Mouse (Mus musculus) lung, embryonic 16.5 days (tissue): ENCODE measurements around the gene Macrod2. TPM values are rescaled to one million over a fixed set of nuclear protein-coding genes. Genes with fewer than 3 reads are reported as not detected.

Experiments used
- ATAC-seq: fragments of 200-750 bp; cut with Nextera tagmentation; 2 replicates; pipeline ENCODE4 v1.8.0; 2017; ENCODE audit warnings: low read depth, mild to moderate bottlenecking, moderate library complexity
- H3K27ac ChIP-seq: fragments of 300-500 bp; sonication (generic); 2 replicates; pipeline ENCODE4 v1.5.1; 2014; ENCODE audit warnings: mild to moderate bottlenecking, control low read depth, low read length
- H3K27me3 ChIP-seq: fragments of 300-500 bp; sonication (generic); 2 replicates; pipeline ENCODE4 v1.6.1; 2014; ENCODE audit warnings: low read depth, low read length, mixed read lengths; ENCODE audit not compliant: control insufficient read depth, insufficient read depth
- H3K36me3 ChIP-seq: fragments of 300-500 bp; sonication (generic); 2 replicates; pipeline ENCODE4 v1.6.1; 2014; ENCODE audit warnings: low read length; ENCODE audit not compliant: control insufficient read depth, insufficient read depth
- H3K4me1 ChIP-seq: fragments of 300-500 bp; sonication (generic); replicated peaks from 2 replicates; pipeline ENCODE4 v1.6.1; 2014; ENCODE audit warnings: low read length, mixed read lengths; ENCODE audit not compliant: control insufficient read depth, insufficient read depth
- H3K4me2 ChIP-seq: fragments of 300-500 bp; sonication (generic); 2 replicates; pipeline ENCODE4 v1.6.1; 2014; ENCODE audit warnings: low read depth, low read length, control low read depth
- H3K4me3 ChIP-seq: fragments of 300-500 bp; sonication (generic); 2 replicates; pipeline ENCODE4 v1.5.1; 2014; ENCODE audit warnings: mild to moderate bottlenecking, low read length, control low read depth
- H3K9ac ChIP-seq: fragments of 300-500 bp; sonication (generic); 2 replicates; pipeline ENCODE4 v1.6.1; 2014; ENCODE audit warnings: low read length, control low read depth
- H3K9me3 ChIP-seq: fragments of 300-500 bp; sonication (generic); 2 replicates; pipeline ENCODE4 v1.6.1; 2016; ENCODE audit warnings: low read length; ENCODE audit not compliant: control insufficient read depth
- WGBS: fragments of 180-500 bp; shearing (Covaris S2); extraction: QIAGEN DNeasy Blood & Tissue Kit; methylation state at CpG from one replicate; pipeline ENCODE4 v1.1.7; 2014; 5-methylcytosine and 5-hydroxymethylcytosine counted together
- polyA plus RNA-seq: library from polyadenylated mRNA; unstranded; fragments of >200 nt; fragmentation: Nextera tagmentation; extraction: Ambion mirVana; gene quantifications from 2 replicates; pipeline ENCODE4 v1.2.1, GENCODE M21; 2015

Macrod2 gene
- polyA plus RNA-seq, 1 experiment from 2014 or later: 32.1 TPM

DNA sequence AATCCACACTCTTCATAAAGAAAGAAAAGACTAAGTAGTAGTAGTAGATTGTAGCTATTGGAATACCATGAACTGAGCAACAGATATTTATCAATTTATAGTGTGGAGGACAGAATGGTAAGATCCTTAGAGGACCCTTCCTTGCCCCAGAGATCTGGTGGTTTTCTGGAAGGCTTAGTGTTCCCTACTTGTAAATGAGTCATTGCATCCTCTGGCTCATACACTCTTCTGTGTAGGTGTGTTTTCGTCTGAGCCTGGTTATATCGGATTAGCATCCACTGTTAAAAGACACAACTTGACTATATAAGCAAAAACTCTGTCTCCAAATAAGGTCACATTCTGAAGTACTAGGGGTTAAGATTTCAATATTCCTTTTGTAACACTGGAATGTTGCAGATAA is 905.9 kb downstream of the Macrod2 start:
- Histone ChIP-seq H3K9me3 (no peaks in the 10 kb centered on the region), H3K4me2 (no peak overlapping the region), H3K27ac (no peak overlapping the region), H3K4me3 (no peak overlapping the region), H3K4me1 (no peaks in the 10 kb centered on the region), H3K9ac (no peak overlapping the region), H3K27me3 (no peaks in the 10 kb centered on the region), H3K36me3 (no peaks in the 10 kb centered on the region)
- 87% methylated on average over 2 of the region's 2 CpGs for WGBS
- no peak for ATAC-seq

DNA sequence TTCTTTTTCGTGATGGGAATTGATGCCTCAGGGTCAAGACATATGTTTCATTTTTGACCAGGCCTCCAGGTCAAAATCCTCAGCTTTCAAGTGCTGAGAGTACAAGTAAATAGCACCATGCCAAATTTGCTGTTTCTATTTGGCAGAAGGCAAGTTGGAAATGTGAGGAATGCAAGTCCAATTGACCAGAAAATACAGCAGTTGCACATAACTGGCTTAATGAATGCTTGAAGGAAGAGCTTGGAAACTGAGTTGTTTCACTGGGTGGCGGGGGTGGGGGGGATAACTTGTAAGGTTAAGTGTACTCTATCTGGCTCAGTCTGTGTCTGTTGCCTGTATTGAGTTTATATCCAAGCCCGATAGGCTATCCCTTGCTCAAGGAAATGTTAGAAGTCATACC is 913.3 kb downstream of the Macrod2 start:
- ATAC-seq: no peak
- WGBS: 80% methylated on average over 3 of the region's 3 CpGs
- Histone ChIP-seq H3K4me2 (no peak overlapping the region), H3K27me3 (no peaks in the 10 kb centered on the region), H3K9ac (no peak overlapping the region), H3K4me3 (no peak overlapping the region), H3K4me1 (no peaks in the 10 kb centered on the region), H3K9me3 (no peaks in the 10 kb centered on the region), H3K27ac (no peak overlapping the region), H3K36me3 (no peaks in the 10 kb centered on the region)

DNA sequence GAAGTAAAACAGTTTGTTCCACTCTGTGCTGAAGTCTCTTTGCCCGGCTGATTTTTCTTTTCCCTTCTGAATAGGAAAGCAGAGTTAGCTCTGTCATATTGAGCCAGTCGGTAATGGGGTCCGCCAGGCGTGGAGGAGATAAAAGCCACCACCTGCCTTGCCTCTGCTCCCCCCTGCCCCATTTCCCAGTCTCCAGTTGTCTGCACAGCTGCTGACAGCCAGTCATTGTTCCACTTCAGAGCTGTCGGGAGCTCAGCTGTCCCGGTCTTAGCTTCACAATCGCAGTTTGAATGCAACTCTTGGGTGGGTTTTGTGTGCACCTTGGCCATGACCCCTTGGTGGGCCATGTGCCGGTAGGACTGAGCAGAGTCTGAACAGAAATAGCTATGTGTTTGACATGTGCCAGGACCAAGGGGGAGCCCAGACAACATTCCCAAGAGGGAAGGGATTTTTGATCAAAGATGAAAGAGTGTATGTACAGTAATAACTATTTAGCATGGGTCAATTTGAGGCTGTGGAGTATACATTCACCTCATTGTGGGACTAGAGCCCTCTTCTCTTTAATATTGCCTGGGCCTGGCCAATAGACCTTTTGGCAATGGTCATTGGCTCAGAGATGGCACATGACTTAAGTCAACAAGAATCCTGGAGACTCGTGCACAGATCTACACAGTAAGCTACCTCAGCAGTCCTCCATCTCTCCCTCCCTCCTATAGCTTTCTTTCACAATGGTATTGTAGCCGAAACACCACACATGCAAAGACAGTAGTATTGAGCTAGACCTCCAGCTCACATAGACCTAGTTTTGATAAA is 917.2 kb downstream of the Macrod2 start:
- no peak for ATAC-seq
- no peaks in the 10 kb centered on the region for H3K27me3 ChIP-seq
- H3K36me3 ChIP-seq: no peaks in the 10 kb centered on the region
- H3K4me1 ChIP-seq: no peaks in the 10 kb centered on the region
- no peak overlapping the region for H3K4me2 ChIP-seq
- H3K9ac ChIP-seq: no peak overlapping the region
- H3K27ac ChIP-seq: no peak overlapping the region
- no peaks in the 10 kb centered on the region for H3K9me3 ChIP-seq
- WGBS: 60% methylated on average over 10 of the region's 10 CpGs
- no peak overlapping the region for H3K4me3 ChIP-seq

DNA sequence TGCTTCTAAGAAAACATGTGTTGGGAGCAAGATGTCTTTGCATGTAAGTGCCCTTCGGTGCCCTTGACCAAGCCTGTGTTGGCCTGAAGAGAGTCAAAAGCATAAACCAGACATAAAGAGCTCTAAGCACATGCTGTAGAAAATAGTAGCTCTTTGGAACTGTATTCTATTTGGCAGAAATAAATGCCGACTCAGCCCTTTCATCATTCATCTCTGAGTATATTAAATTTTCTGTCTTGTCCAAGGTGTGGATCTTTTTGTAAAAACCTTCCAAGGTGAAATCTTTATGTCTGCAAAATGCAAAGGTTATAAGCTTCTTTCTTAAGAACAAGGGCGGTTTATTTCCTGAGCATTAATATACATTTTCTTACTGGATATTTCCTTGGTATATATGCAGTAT is 920.2 kb downstream of the Macrod2 start:
- Histone ChIP-seq H3K9ac (no peak overlapping the region), H3K27me3 (no peaks in the 10 kb centered on the region), H3K4me3 (no peak overlapping the region), H3K36me3 (no peaks in the 10 kb centered on the region), H3K4me2 (no peak overlapping the region), H3K4me1 (no peaks in the 10 kb centered on the region), H3K9me3 (no peaks in the 10 kb centered on the region), H3K27ac (no peak overlapping the region)
- whole genome bisulfite sequencing: 91% methylated on average over 3 of the region's 3 CpGs
- no peak for ATAC-seq

DNA sequence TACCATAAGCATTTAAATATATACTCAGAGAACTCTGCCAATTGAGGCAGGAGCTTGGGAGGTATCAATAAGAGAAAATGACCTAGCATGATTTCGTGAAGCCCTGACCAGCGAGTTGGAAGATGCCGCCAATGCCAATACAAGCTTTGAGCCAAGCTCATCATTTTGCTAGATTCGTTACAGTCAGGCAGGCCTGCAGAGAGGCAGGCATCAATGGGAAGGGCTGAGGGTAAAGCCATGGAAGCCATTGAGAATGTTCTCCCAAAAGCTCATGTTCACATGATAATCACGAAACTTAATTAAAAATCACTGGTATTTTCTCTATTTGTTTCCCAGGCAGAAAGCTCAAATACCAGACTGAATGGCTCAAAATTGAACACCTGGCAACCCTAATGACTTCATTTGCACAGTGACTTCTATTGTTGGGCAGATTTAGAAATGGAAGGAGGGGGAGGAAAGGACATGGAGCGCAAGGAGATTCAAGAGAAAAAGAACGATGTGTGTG is 928.9 kb downstream of the Macrod2 start:
- Histone ChIP-seq H3K9ac (no peak overlapping the region), H3K4me2 (no peak overlapping the region), H3K4me1 (no peaks in the 10 kb centered on the region; the same call in 1 of the 2 replicates), H3K9me3 (no peaks in the 10 kb centered on the region), H3K27ac (no peak overlapping the region), H3K4me3 (no peak overlapping the region), H3K27me3 (no peaks in the 10 kb centered on the region), H3K36me3 (no peaks in the 10 kb centered on the region)
- ATAC-seq: no peak
- WGBS: 87% methylated on average over 7 of the region's 7 CpGs

DNA sequence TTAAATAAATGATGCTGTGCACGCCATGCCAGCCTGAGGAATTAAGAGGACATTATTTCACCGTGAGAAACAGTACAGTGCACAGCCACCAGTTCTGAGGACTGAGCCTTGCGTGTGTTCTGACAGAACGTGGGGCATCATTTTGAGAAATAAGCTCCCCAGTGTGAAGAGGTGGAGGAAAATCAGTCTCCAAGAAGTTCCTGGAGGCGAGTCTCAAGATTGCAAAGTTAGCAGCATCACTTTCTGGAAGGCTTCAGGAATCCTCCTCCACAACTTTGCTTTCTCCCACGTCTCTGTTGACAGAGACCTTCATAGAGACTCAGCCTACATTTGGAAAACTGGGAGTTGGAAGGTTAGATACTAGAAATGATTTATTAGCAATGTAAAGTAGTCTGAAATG is 932.2 kb downstream of the Macrod2 start:
- Histone ChIP-seq H3K4me2 (no peak overlapping the region), H3K4me3 (no peak overlapping the region), H3K4me1 (no peaks in the 10 kb centered on the region; the same call in 1 of the 2 replicates), H3K27ac (no peak overlapping the region), H3K9ac (no peak overlapping the region), H3K36me3 (no peaks in the 10 kb centered on the region), H3K9me3 (no peaks in the 10 kb centered on the region), H3K27me3 (no peaks in the 10 kb centered on the region)
- WGBS: 36% methylated on average over 6 of the region's 6 CpGs
- ATAC-seq: no peak

DNA sequence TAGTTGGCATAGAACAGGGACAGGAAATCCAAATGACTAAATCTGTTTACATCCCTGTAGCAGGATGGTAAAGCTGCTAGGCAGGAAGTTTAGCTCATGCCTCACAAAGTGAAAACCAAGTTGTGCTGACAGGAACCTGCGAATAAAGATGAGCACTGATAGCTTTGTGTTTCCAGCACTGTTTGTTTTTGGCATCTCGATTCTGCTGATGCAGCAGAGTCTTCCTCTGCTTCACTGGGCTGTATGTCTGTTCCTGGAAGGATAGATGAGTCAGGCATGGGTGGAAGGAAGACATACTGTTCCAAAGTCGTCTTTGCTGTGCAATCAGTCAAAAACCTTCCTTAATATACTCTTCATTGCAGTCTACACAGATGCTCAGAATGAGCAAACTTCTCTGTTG is 942.6 kb downstream of the Macrod2 start:
- WGBS: 40% methylated on average over 3 of the region's 3 CpGs
- ATAC-seq: no peak
- Histone ChIP-seq H3K9me3 (no peaks in the 10 kb centered on the region), H3K9ac (no peak overlapping the region), H3K27me3 (no peaks in the 10 kb centered on the region), H3K27ac (no peak overlapping the region), H3K36me3 (no peaks in the 10 kb centered on the region), H3K4me1 (no peaks in the 10 kb centered on the region), H3K4me2 (no peak overlapping the region), H3K4me3 (no peak overlapping the region)

DNA sequence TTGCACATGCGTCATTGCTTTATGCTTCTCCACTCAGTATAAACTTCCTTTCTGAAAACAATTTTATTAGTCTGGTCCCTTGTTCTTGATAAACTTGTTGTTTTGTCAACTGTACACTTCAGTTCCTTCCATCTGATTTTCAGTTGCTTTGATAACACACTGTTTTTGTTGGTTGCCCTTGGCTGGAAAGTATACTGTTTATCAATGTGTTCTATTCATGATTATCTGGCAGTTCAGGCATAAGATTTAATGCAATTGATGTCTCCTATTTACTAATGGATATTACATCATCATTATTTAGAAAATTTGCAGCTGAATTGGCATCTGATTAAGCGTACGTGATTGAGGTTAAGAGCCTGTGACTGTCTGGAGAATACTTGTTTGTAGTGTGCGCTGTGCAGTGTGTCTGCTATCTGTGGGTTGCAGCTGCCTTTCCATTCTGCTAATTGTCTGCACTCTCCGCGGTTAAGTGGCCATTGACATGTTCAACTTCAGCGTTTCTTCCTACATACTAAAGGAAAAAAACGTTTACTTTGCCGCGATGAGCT is 949.0 kb downstream of the Macrod2 start:
- H3K27me3 ChIP-seq: no peaks in the 10 kb centered on the region
- ATAC-seq: no peak
- no peaks in the 10 kb centered on the region for H3K4me1 ChIP-seq
- no peaks in the 10 kb centered on the region for H3K9me3 ChIP-seq
- WGBS: 29% methylated on average over 10 of the region's 10 CpGs
- no peaks in the 10 kb centered on the region for H3K36me3 ChIP-seq
- no peak overlapping the region for H3K4me3 ChIP-seq
- no peak overlapping the region for H3K9ac ChIP-seq
- H3K4me2 ChIP-seq: no peak overlapping the region
- no peak overlapping the region for H3K27ac ChIP-seq

DNA sequence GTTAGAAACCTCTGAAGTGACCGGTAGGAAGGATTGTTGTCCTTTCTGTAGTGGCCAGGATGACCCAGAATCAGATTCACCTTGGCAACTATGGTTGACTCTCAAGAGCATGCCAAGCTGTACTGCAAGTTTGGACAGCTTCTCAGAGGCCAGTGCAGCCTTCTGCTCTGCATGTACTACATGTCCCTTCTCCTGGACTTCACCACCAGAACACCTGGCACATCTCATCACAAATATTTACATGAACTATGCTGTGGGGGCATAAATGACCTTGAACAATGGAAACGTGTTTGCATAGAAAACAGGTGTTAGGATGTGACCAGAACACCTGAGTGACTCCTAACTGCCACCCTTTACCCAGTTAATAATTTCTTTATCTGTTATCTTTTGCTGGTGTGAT is 957.5 kb downstream of the Macrod2 start:
- Histone ChIP-seq H3K9me3 (no peaks in the 10 kb centered on the region), H3K27me3 (no peaks in the 10 kb centered on the region), H3K9ac (no peak overlapping the region), H3K4me1 (no peaks in the 10 kb centered on the region), H3K36me3 (no peaks in the 10 kb centered on the region), H3K4me2 (no peak overlapping the region), H3K27ac (no peak overlapping the region), H3K4me3 (no peak overlapping the region)
- 36% methylated on average over 2 of the region's 2 CpGs for WGBS
- no peak for ATAC-seq
